Mouse (Mus musculus): ENCODE measurements around the gene Barx2. TPM values are rescaled to one million over a fixed set of nuclear protein-coding genes. Genes with fewer than 3 reads are reported as not detected.
"Not testable (repeated sequence)": the region's sequence is repeated elsewhere in the genome, so short reads cannot be mapped to it uniquely, and the experiment has no call there.

The Barx2 gene
- total RNA-seq (2021) = 1 to 10 TPM; 4.3 to 4.5 TPM

DNA sequence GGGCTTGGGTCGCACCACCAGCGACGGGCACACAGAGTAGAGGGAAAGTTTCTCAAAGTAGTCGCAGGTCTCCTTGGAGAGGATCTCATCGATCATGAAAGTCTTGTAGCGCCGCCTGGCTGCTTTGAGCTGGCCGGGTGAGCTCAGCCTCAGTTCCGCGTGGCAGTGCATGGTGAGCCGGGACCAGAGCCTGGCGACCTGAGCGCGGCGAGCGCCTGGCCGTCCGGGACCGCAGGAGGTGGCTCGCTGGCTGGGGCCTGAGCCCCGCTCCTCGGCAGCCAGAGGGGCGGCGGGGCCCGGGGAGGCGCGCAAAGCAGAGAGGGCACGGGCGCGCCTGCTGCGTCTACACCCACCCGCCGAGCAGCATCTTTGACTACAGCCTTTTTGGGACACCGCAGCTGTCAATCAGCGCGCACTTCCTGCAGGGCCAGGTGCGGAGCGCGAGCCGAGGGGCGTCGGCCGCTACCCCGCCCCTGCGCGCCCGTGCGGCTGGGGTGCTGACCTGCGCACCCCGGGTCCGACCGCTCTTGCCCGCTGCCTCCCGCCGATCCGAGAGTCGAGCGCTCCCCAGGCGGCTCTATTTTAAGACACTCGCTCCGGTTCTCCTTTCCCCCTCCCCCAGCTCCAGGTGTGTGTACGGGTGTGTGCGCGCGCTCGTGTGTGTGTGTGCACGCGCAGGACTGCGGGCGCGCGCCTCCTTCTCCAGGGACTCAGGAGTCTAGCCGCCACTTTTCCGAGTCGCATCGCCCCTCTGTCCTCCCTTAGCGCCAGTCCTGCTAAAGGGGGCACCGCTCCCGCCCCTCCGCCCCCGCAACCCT is at the start of gene Barx2:
TSS of gene Barx2 (minus strand) at position 542 of the 818 bp plus-strand sequence.
- DNase-seq = peak; percentile 63
- intact Hi-C loops (cut with DNase I) = loop anchor here (5.0 kb wide), 2 partner anchors 56 to 351 kb away; no protein-coding TSS in a partner anchor

DNA sequence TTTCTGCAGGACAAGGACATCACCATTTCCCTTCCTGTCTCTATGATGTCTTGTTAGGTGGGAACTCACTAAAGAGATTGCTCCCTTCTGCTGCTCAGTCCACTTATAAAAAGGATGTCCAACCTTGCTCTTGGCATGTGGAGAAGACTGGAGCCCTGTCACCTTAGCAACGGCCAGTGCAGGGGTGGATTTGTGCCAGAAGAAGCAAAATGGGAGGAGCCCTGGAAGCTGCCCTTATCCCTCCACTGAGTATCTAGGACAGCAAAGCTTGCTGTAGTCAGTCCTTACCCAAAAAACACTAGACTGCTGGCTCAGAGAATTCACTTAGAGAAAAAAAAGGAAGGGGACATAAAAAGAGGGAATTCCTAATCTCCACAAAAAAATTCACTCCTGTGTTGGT is 49.0 kb upstream of the Barx2 start:
- intact Hi-C loops (cut with DNase I) = loop anchor here (10.0 kb wide), 1 partner anchor 293 kb away; no protein-coding TSS in a partner anchor
- peak; percentile 69 for DNase-seq

DNA sequence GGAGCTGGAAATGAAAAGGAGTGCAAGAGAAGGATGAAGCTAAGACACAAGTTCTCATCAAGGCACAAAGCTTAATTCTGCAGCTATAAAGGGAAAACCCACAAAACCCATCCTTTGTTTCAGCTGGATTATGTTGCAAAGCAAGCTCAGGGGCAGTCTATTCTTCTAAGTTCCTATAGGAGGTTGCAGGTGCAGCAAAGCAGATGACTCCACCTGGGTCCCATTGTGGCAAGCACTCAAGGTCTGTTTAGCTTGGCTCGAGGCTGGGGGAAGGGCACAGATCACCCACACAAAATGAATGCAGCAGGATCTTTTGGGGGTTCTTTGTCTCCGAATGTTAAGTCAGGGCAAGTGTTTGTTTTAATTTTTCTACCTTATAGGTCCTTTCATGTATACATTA is 47.2 kb upstream of the Barx2 start:
- no peak for DNase-seq
- intact Hi-C loops (cut with DNase I) = loop anchor here (10.0 kb wide), 1 partner anchor 294 kb away; no protein-coding TSS in a partner anchor

DNA sequence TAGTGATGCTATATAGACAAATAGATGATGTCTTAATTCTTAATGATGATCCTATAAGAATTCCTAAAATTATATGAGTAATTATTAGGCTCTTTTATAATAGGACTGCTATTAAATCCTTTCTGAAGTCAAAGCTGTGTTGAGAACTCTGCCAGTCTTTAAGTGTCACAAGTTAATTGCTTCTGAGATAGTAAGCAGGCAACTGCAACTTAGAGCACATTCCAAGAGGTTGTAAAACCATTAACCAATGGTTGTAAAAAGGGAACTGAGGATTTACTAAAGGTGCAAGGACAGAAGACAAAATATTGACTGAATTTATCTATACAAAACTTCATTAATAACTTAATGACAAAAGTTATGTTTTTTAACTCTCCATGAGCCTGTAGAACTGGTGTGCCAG is 44.9 kb upstream of the Barx2 start:
- intact Hi-C loops (cut with DNase I) = no loop called here
- no peak for DNase-seq

DNA sequence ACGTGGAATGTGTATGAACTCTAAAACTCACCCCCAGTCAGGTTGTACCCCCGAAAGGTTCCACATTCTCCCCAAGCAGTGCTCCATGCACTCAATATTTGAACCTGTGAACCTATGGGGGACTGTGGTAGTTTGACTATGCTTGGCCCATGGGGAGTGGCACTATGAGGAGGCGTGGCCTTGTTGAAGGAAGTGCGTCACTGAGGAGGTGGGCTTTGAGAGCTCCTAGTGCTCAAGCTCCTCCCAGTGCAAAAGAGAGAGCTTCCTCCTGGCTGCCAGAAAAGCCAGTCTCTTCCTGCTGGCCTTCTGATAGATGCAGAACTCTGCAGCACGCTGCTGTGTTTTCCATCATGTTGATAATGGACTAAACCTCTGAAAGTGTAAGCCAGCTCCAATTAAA is 37.2 kb upstream of the Barx2 start:
- intact Hi-C loops (cut with DNase I) = no loop called here
- DNase-seq = no peak

DNA sequence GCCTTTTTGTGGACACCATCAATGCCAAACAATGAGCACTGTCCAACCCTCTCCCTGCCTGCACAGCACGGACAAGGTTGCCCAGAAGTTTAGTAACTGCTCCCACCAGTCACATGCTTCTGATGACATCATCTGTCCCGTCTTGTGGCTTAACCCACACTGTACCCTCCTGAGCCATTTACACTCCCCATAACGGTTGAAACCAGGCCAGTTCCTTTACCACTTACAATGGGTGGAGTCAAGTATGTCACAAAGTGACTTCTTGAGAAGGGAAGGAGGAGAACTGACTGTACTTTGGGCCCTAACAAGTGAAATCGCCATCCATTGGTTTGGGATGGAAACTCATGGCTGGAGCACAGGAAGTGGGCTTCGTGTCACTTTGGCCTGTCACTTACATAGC is 35.8 kb upstream of the Barx2 start:
- no peak for DNase-seq
- intact Hi-C loops (cut with DNase I) = loop anchor here (10.0 kb wide), 2 partner anchors 206 to 396 kb away; partner anchors contain the start of gene Kcnj5

DNA sequence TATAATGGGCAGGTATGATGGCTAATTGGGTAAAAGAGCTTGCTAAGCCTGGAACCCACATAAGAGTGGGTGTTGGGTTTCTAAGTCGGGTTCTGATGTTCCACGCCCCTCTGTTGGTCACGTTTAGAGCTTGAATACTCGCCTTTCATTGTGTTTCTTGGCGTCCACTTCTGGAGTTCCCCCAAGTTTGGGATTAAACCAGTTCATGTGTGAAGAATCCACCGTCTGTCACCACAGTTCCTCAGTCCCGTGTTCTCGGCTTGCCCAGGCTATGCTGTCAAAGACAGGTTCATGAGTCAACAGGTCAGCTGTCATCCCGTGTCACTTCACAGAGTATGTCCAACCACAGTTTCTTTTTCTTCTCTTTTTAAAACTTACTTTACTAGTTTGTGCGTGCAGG is 33.8 kb upstream of the Barx2 start:
- intact Hi-C loops (cut with DNase I) = loop anchor here (10.0 kb wide), 2 partner anchors 208 to 398 kb away; partner anchors contain the start of gene Kcnj5
- DNase-seq = peak; percentile 49

DNA sequence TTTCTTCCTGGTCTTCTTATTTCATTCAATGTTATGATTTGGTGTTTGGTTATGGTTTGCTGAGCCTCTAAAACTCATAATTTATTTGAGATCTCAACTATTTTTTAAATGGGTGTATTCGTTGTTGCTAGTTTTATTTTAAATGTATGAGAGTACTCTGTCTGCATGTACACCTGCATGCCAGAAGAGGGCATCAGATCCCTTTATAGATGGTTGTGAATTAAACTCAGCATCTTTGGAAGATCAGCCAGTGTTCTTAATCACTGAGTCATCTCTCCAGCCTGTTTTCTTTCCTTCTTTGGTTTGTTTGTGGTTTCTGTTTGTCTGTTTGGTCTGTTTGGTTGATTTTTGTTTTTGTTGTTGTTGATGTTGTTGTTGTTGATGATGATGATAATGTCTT is 29.1 kb upstream of the Barx2 start:
- intact Hi-C loops (cut with DNase I) = loop anchor here (10.0 kb wide), 2 partner anchors 212 to 402 kb away; partner anchors contain the start of gene Kcnj5
- no peak for DNase-seq

DNA sequence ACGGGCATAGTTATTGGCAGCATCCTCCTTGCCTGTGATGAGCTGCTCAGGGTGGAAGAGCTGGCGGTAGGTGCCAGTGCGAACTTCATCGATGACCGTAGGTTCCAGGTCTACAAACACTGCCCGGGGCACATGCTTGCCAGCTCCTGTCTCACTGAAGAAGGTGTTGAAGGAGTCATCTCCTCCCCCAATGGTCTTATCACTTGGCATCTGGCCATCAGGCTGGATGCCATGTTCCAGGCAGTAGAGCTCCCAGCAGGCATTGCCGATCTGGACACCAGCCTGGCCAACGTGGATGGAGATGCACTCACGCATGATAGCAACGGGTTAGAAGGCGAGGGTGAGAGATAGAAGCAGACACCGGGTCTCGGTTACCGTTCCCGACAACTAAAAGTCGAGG is 23.2 kb upstream of the Barx2 start:
- intact Hi-C loops (cut with DNase I); DNase-seq: not testable (repeated sequence)

DNA sequence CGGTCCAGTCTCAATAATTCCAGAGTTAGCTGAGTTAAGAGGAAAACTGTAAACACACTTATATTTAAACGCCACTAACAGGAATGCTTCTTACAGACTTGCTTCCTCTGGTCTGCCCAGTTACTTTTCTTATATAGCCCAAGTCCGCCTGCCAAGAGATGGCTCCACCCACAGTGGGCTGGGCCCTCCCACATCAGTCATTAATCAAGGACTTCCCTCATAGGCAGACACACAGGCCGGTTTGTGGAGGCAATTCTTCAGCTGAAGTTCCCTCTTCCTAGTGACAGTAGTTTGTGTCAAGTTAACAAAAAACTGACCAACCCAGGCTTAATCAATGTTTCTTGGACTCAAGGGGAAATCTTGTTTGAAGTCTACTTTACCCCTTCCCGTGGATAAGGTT is 18.4 kb upstream of the Barx2 start:
- intact Hi-C loops (cut with DNase I) = no loop called here
- no peak for DNase-seq

DNA sequence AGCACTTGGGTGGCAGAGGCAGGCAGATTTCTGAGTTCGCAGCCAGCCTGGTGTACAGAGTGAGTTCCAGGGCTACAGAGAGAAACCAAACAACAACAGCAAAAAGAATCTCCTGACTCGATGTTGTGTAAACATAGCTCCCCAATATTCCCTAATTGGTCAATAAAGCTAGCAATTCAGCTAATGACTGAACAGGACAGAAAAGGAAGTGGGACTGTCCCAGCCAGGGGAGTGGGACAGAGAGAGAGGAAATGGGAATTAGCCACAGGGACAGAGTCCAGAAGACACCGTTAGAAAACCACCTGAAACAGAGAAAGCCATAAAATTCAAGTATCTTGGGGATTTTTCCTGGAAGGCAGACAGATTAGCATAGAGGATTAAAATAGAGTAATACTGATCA is 18.0 kb upstream of the Barx2 start:
- no peak for DNase-seq
- intact Hi-C loops (cut with DNase I) = no loop called here

DNA sequence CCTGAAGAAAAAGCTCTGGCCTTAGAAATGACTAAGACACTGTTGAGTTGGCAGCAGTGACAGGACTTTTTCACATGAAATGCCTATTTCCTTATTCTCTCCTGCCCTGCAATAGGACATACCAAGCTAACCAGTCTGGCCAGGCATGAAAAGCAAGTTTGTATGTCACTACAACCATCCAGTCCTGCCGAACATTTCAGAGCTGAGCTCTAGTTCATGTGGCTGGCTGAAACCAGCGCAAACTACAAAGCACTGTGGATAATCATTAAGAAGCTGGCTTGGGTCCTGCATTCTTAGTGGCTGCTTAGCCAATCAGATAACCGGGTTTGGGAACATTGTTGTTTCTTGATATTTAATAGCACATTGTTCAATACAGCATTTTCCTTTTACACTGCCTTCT is 13.5 kb upstream of the Barx2 start:
- no peak for DNase-seq
- intact Hi-C loops (cut with DNase I) = loop anchor here (5.0 kb wide), 1 partner anchor 369 kb away; no protein-coding TSS in a partner anchor

DNA sequence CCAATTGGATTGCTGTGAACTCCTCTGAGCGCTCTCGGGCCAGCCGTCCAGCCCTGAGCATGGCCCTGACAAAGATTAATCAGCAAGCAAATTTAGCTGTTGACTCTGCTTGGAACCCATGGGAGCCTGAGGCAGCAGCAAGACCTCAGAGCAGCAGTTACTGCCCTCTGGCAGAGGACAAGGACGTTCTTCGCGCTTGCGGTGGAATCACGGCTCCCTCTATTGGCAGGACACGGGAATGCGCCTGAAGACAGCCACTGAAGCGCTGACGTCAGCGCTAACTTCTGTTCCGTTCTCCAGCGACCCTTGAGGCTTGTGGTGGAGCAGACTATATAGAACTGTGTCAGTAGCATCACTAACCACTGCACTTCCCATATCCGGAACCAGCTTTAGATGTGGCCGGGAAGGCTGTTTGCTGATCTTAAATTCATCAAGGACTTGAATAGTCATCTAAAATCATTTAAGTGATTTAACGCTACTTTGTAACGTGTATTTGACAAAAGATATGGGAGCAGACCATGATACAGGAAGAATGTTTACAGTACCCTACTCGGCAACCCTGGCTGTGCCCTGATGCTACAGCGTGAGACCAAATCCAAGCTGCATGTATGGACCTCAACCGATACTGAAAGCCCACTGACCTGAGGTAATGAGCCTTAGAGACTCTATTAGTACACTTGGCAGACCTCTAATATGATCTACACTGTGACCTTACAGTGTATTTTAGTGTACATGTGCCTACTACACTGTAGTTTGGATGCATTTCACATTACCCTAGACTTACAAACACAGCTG is 12.8 kb upstream of the Barx2 start:
- intact Hi-C loops (cut with DNase I) = loop anchor here (5.0 kb wide), 1 partner anchor 369 kb away; no protein-coding TSS in a partner anchor

DNA sequence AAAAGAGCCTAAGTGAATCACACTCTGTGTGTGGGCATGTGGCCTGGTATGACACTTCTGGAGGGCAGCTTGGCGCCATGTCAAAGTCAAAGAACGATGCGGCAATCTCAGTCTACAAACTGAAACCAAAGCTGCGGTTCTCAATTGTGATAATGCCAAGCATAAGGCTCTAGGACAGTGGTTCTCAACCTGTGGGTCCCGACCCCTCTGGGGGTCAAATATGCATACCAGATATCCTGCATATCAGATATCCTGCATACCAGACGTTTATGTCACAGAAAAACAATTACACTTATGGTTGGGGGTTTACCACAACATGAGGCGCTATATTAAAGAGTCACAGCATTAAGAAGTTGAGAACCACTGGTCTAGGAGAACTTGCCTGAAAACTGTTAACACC is 10.3 kb upstream of the Barx2 start:
- no peak for DNase-seq
- intact Hi-C loops (cut with DNase I) = no loop called here

More for the DNA sequence above, 12.8 kb upstream of the Barx2 start:
- DNase-seq = peak; percentile 86

DNA sequence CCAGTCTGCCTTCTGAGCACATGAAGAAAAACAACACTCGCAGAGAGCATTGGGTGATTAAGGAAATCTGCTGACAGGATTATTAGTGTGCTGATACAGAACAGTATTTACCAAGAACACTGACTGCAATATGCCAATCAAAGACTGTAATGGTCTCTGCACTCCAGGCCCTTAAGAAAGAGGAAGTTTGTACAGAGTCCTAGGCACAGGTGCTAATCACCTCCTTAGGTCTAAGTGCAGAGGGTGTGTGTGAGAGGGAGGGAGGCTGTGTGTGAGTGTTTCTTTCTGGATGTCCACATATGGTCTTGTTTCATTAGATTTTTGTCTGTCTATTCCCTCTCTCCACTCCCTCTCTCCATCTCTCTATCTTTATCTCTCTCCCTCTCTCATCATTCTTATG is 6.5 kb upstream of the Barx2 start:
- intact Hi-C loops (cut with DNase I) = no loop called here
- no peak for DNase-seq

DNA sequence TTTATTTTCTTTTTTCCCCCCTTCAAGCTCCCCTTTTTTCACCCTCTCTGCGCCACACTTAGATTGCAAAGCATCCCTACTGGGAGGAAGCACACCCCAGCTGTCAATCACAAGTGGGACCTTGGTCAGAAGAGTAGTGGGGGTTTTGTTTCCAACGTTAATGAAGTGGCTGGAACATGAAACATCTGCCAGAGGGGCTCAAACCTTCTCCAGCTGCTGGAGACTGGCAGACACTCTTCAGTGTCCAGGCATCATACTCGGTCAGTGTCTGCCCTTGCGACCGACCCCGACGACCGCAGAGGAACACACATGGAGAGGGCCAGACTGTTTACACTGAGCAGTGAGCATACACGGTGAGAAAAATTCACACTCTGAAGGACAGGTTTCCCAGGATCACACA is 3.2 kb upstream of the Barx2 start:
- intact Hi-C loops (cut with DNase I) = no loop called here

DNA sequence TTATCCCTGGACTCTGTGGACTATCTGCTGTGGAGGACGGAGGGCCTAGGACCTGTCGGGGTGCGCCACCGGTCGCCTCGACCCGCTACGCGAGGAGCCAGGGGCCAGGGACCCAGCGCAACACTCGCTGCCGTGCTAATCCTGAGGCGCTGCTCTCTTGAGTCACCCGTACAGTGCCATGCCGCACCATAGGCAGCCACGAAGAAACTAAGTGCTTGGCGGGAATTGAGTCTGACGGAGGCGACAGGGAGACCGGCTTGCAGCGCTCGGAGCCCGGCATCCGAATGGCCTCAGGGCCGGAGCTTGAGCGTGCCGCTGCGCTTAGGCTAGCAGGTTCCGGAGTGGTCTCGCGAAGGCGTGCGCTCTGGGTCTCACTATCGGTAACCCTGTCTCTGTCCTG is 1.6 kb upstream of the Barx2 start:
- DNase-seq = no peak
- intact Hi-C loops (cut with DNase I) = loop anchor here (5.0 kb wide), 2 partner anchors 58 to 353 kb away; no protein-coding TSS in a partner anchor

More for the DNA sequence above, 3.2 kb upstream of the Barx2 start:
- DNase-seq = no peak

DNA sequence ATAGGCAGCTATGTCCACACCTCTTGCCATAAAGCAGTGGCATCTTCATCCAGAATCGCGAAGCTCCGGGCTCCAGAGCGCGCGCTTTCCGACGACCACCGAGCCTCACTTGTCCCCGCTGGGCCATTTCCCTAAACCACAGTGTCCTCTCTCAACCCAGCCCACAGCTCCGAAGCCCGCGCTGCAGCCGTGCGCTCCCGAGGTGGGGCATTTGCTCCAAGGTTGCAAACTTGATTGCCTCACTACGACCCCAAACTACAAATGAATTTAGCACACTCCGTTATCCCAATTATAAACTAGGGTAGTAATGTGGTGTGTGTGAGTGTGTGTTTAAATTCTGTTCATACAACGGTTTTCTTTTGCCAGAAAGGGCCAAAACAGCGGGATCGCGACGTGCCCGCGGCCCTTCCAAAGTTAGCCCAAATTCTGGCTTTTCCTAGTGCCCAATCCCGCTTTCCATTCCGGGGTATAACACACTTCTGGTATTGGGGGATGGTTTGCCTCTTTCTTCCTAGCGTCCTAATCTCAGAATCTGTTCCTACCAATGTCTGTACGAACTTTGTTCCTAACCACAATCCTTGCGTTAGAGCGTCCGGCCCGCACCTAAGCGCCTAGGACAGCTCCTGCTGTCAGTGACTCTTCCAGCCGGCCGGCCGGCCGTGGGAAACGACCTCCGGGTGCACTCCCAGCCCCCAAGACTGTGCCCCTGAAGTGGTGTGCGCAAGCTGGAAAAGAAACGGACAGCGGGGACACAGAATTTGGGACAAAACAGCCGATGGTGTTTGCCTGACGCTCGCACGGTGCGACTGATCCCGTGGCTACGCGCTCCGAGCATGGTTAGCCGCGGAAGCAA is 703 bp upstream of the Barx2 start:
- intact Hi-C loops (cut with DNase I) = loop anchor here (5.0 kb wide), 2 partner anchors 57 to 352 kb away; no protein-coding TSS in a partner anchor
- no peak for DNase-seq

DNA sequence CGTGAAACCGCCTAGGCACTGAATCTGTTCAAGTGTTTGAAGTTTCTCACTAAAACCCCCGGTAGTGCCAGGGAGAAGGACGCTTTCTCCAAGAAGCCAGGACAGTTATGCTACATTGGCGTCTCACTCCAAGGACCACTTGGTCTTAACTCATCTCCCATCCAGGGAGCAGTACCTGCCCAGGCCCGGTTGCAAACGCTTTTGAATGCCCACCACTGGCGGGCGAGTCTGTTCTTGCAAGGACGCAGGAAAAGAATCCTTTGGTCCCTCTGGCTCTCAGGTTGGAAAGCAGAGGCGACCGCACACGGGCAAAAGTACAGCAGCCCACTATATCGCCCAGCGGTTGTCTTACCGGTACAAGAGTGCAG is 725 bp downstream of the Barx2 start:
- intact Hi-C loops (cut with DNase I) = loop anchor here (5.0 kb wide), 2 partner anchors 55 to 350 kb away; no protein-coding TSS in a partner anchor

DNA sequence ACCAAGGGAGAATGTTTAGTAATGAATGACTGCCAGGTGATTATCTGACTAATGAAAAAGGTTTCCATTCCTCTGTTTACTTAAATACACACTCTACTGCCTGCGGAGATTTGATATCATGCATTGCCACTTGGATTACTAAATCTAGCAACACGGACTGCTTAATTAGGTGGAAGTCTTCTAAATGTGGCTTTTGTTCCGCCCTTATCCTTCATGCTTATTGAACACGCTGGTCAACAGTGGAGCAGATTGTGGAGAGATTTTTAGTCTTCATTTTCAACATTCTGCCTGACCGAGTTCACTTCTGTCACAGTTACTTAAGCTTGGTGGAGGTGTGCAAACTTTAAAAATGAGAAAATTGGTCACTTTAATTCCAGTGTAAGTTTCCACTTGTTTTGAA is 3.0 kb downstream of the Barx2 start:
- intact Hi-C loops (cut with DNase I) = loop anchor here (5.0 kb wide), 2 partner anchors 53 to 348 kb away; no protein-coding TSS in a partner anchor
- DNase-seq = no peak

More for the DNA sequence above, 725 bp downstream of the Barx2 start:
- DNase-seq = no peak
